Mouse (Mus musculus): ENCODE measurements around the gene Ramac.

Ramac gene

DNA sequence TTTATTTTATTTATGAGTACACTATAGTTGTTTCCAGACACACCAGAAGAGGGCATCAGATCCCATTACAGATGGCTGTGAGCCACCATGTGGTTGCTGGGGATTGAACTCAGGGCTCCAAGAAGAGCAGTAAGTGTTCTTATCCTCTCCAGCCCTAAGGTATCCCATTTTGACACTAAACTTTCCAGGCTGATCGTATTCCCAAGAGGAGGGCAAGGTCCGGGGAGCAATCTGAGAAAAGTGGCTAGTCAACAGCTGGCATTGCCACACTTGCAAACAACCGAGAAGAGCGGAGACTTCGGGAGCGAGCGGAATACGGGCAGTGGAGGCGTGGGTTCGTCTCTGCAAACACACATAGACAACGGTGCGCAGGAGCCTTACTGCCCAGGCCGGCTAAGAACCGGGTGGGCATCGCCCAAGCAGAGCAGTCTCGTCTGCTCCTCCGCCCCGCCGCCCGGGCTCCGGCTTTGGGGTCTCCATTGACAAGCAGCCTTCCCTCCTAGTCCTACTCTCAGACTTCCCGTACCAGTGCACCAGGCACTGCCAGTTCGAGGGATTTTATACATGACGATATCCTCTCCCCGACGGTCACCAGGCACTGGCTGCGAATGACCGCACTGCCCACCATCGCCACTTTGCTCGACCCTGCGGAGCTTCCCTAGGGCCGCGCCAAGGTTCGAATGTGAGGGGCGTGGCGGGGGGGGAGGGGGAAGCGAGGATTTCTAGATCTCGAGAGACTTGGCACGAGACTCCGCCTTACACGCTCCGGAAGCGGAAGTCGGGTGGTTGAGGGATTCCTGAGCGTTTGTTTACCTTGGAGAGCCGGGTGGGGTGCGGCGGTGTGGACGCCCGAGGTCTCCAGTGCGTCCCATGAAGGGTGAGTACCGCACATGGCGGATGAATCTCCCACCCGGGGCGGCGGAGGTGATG lies at the start of gene Ramac:
Gene Ramac, plus strand, starts transcription at position 746 of the 930 bp plus-strand sequence.
- DNase-seq (ENCODE audit: low read depth, low spot score): peak; percentile 93

DNA sequence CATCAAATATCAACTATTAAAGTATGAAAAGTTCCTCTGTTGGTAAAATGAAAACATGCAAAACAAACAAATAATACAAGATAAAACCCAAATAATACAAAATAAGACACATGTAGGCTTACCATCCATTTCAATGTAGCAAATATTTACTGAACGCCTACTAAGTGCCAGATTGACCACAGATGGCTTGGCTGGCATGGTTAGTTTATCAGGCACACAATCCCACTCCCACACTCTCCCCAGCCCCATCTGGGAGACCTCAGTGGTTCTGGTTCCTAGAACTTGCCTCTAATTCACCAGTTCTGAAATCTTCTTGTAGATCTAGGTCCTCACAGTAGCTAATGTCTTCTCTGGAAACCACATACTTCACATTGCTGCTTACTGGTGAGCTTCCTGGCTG lies 44.1 kb upstream of the Ramac start:
- no peak for DNase-seq (ENCODE audit: low read depth, low spot score)

DNA sequence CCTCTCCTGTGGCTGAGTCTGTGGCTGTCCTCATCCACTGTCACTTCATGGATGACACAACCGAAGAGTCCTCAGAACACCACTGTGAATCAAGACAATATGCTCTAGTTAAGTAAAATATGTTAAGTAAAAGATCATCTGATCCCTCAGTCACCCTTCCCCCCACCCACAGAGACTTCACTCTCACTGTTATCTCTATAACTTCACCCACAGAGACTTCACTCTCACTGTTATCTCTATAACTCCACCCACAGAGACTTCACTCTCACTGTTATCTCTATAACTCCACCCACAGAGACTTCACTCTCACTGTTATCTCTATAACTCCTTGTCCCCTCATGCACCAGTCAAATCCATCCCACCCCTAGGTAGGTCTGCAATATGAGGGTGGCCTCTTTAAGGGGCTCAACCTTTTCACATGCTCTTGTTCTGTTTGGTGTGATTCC lies 43.5 kb upstream of the Ramac start:
- no peak for DNase-seq (ENCODE audit: low read depth, low spot score)

DNA sequence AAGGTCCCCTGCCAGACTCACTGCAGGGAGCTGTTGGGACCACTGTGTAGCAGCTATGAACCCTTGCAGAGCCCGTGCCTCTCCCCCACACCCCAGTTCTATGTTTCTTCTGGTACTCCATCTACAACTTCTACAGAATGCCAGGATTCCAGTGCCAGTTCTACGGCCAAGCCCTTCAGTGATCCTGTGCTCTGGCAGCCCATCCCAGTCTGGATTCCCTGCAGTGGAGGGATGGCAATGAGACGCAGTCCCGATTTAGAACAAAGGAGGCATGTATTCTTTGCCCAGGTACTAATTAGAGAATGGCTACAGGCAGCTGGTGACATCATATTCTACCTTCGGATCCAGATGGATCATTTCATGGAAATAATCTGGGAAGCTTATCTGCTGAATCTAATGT lies 41.5 kb upstream of the Ramac start:
- DNase-seq (ENCODE audit: low read depth, low spot score): no peak

DNA sequence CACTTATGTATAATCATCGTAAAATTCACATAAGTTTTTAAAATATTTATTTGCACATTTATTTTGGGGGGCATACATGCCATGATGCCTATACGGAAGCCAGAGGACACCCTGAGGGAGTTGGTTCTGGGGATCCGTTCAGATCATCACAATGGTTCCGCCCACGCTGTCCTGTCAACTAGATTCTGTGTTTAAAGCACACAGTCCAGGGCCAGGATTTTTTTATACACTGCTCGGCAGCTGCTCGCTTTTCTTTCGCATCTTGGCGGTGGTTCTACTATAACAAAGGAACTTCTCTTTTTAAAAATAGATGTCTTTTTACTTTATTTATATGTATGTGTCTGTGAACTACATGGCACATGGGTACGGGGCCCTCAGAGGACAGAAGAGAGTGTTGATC lies 38.9 kb upstream of the Ramac start:
- no peak for DNase-seq (ENCODE audit: low read depth, low spot score)

DNA sequence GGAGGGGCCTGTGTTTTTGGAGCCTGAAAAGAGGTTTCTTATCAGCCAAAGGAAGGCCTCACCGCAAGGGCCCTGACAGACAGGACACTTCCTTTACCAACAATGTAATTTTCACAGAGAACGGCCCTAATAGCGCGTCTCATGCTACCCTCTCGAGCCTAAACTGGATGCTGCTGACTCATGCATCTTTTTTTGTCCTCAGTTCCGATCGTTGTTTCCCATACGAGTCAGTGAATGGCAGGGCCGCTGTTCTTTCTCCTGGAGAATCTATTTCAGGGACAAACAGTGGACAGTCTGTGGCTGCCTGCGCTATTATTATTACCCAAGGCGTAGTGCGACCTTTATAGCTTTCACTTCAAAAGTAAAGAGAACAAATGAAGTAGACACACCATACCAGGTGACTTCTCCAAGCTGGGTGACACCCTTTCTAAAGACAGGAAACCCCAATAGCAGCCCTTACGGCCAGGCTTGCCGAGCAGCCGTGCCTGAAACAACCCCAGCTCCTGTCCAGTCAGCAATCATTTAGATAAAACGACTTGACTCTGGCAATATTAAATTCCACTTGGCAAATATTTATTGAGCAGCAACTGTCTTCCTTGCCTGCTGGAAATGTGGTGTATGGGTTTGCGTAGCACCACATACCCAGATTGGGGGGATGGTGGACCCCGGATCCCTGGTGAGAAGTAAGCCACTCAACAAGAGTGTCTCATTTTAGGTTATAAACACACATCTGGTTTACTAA lies 36.6 kb upstream of the Ramac start:
- no peak for DNase-seq (ENCODE audit: low read depth, low spot score)

DNA sequence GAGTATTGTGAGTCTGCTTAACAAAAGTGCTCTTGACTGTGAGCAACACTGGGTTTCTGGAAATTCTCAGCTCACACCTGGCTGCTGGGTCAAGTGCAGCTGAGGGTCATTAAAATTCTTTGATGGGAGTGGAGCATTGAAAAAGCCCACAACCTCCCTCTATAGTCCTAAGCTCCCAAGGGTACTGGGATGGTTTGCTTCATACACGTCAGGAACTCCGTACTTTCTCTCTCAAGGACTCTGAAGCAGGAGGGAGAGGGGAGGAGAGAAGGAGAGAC lies 36.1 kb upstream of the Ramac start:
- no peak for DNase-seq (ENCODE audit: low read depth, low spot score)

DNA sequence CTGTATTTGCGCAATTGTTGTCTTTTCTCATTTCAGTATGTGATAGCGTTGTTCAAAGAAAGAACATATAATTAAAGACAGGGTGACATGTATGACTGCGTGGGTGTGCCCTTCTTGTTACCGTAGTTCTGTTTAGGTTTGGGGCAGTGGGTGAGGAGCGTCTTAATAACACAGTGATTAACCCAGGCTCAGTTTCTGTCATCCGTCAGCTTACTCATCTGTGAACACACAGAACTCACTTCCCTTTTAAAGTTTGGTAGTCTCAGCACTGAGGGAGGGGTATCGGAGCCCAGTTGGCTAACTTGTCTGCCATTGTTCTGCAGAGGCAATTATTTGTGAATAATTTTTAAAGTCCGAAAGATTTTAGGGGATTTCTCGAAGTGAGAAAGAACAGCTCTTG lies 35.0 kb upstream of the Ramac start:
- DNase-seq (ENCODE audit: low read depth, low spot score): no peak

DNA sequence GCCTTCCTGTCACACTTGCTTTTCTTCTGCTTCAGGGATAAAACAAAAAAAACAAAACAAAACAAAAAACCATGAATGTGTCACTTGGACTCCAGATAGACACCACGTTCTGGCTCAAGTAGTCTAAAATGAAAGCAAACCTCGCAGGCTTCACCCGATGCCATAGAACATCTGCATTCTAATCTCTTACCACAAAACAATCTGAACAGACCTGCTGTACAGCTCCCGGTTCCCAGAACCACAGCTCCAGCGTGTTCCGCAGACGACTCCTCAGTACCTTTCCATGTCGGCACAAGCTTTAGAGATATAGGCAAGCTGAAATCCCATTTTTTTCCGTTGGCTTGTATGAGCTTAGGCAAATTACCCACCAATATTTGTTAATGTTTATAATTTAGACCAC lies 32.9 kb upstream of the Ramac start:
- DNase-seq (ENCODE audit: low read depth, low spot score): no peak

DNA sequence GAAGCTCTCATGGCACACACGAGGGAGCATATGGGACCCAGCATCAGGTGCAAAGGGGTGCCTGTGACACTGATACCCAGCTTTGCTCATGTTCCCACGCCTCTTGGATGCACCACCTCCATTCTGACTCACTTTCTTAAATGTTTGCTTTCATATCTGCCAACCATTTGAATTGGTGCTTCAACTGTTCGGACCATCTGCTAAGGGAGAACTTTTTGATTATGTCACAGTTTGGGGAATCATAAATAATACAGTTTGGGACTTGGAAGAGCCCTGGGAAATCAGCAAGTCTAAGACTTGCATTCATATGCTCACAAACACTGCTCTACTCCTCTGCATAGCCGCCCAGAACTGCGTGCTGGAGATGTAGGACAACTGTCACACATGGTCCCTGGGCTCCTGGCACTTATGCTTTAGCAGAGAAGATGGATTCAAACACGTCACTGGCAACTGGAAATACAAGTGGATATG lies 31.5 kb upstream of the Ramac start:
- DNase-seq (ENCODE audit: low read depth, low spot score): no peak

DNA sequence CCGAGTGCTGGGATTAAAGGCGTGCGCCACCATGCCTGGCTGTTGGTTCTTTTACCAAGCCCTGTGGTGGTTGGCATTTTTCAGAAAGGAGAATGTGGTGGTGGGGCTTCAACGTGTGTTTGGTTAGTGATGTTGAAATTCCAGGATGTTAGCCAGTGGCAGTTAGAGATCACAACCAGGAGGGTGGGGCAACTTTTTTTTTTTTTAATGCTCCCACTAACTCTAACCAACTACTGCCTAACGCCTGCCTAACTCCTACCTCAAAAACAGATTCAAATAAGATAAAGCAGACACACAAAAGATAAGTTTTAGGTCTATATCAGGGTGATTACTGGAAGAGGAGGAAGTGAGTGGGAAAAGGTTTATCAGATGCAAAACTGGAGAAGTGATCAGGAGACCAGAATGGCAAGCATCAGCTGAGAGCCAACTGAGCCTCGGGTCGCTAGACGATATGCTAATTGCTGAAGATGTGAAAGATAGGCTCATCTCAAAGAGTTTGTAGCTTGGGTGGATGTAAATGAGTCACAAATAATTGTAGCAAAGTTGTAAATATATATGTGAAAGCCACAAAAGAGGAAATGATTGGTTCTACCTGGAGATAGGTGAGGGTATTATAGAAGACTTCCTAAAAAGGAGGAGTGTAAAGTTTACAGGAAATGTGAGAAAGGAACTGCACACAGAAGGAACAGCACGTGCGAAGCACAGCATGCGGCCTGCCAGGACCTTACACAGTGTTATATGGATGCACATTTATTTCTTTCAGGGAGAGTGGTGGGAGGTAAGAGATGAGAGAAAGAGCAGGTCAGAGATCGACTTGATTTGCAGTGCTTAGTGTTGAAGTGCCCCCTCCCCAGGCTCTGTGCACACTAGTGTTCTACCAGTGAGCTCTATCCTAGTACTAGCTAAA lies 30.3 kb upstream of the Ramac start:
- DNase-seq (ENCODE audit: low read depth, low spot score): no peak

DNA sequence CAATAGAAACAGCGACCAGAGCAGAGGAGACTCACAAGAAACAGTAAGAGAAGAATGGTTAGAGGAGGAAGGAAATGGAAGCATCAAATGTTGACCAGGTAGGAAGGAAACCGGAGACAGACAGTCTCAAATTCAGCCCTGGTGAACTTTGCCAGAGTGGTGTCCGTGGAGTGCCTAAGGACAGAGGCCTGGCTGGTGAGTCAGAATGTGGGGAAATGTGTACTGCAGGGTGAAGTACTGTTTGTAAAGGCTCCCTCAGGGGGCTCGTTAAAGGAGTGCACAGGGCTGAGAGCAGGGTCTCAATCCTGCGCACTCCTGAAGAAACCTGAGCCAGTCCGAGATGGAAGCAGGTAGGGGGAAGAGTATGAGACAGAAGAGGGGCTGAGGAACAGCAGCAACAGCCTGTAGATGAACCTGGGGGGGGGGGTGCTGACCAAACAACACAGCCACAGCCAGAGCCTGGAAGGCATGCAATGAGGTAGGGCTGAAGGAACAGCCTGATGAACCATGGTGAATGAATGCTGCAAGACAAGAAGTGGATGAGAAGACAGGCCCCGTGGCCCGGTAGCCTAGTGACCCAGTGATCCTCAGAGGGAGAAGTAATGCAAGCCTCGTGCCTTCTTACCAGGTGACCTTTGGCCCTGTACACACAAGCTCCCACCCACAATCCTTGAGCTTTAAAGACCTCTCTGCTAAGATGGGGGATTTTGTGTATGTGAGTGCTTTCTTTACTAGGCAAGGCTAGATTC lies 27.3 kb upstream of the Ramac start:
- no peak for DNase-seq (ENCODE audit: low read depth, low spot score)

DNA sequence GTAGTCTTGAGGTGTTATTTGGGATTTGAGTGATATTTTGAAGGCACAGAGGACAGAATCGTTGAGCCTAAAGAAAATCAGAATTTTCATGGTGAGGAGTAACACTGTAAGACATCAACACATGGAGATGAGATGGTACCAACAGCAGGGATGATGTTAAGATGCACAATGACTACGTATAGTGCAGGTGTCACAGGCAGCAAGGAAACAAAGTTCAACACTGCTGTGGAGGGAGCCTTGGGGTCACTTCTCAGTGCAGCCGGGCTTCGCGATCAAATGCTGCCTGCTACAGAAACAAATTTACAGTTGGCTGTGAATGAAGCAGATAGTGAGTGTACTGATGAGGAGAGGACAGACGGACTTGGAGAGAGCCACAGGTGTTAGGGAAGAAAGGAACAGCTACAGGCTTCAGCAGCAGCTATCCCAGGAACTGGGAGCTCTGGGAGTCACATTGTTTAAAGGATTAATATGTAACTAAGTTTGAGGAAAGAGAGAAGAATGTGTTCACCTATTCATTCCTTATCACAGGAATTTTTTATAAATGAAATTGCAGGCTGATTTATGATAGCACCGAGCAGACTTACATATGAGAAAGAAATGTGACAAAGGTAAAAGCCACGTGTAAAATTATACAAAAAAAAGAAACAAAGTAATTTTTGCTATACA lies 23.9 kb upstream of the Ramac start:
- DNase-seq (ENCODE audit: low read depth, low spot score): no peak

DNA sequence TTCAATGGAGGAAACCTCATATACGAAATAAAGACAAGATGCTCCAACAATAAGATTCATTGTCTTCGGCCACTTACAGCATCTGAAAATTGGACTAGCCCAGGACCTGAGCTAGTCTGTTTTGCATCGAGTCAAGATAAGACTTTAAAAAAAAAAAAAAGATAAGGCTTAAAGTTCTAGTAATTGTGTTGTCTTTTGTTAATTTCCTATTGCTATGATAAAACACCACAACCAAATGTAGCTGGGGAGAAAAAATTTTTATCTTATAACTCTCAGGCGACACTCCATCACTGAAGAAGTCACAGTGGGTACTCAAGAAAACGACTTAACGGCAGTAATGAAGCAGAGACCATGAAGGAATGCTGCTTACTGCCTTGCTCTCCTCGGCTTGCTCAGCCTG lies 22.7 kb upstream of the Ramac start:
- DNase-seq (ENCODE audit: low read depth, low spot score): no peak

DNA sequence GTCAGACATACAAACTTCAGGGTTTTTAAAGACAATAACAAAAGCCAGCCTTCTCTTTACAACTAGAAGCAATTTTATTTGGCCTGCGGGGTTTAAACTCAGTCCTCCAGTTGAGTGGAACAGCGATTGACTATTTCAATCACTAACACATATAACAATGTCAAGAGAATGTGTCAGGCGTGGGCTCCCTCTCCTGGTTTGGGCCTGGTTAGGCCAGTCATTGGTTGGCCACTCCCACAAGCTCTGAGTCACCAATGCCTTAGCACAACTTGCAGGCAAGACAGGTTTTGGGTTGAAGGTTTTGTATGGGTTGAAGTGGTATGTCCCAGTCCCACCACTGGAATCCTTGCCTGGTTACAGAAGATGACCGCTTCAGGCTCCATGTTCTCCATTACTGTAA lies 18.6 kb upstream of the Ramac start:
- peak; percentile 15 for DNase-seq (ENCODE audit: low read depth, low spot score)

DNA sequence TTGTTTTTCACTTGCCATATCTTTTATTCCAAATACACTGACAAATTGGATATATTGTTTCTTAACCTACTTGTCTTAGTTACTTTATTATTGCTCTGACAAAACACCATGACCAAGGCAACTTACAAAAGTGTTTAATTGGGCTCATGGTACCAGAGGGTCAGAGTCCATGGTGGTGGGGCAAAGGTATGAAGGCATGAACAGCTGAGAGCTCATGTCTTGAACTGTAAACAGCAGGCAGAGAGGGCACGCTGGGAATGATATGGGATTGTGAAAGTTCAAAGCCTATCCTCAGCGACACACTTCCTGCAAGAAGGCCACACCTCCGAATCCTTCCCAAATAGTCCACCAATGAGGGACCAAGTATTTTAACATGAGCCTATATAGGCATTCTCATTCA lies 14.8 kb upstream of the Ramac start:
- DNase-seq (ENCODE audit: low read depth, low spot score): no peak

DNA sequence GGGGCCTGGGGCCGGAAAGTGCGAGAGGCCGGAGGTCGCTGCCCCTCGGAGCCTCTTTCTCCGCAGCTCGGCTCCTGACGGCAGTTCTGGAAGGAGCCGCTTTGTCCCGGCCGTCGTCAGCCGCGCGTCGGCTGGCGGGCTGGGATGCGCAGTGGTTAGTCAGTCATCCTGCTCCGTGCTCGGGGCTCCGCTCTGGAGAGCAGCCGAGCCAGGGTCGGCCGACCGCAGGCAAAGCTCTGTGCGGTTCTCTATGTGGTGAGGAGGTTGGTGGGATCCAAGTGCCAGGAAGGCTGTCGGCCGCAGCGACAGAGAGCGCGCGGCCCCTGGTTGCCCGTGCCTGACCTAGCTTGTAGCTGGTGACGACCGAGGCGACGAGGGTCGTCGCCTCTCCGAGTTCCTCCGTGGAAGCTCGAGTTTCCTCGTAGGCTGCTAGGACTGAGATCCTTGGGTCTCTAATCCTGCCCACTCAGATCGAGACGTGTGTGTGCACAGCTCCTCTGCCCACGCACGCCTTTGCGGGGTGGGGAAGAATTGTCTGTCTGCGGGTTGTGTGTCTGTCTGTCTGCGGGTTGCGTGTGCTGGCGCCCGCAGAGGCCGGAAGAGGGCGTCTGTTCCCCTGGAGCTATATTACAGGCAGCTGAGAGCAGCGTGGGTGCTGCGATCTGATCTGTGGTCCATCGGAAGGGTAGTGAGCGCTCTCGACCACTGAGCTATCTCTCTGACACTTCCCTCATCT lies 553 bp downstream of the Ramac start:
- peak; percentile 82 for DNase-seq (ENCODE audit: low read depth, low spot score)

DNA sequence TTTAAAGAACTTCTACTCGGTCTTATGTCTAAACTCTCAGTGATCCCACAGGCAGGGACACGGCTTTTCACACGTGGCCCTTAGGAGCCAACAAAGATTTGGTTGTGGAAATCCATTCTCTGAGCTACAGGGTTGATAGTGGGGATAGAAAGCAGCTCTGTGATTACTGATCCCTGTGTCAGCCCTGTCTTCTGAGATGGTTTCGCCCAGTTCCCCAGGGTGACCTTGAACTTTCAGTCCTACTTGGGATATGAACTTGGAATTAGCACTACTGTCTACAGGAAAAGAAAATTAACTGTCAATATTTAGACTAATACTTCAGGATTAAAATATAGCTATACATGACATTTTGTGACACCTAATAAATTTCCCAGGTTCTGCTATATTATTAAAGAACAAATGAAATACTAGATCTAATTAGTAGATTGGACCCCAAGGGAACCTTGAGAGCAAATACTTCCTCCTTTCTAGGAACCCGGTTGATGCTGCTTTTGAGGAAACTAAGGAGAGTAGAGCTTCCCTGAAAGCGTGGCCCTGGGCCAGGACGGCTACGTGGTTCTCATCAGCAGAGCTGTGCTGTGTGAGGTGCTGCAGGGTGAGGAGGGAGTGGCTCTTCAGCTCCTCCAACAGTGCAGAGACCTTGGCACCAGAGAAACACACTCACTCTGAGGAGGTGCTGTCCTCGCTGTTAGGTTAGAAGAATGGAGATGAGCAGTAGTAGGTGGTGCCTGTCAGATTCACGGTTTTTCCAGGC lies 10.2 kb downstream of the Ramac start:
- DNase-seq (ENCODE audit: low read depth, low spot score): no peak

DNA sequence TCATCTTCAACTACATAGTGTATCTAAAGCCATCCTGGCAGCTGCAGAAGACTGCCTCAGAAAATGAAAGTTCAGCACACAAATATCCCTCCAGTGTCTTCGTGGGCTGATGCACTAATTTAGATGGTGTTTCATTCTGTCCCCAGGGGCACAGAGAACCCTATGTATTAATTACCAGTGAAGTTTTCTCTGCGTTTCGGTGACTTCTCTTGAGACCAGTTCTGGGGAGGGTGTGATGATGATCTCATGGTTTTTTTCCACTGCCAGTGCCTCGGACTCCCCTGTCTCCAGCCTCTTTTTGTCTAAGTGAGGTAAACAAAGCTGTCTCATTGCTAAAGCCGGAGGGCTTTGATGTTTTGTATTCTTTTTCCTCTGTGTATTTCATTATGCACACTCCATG lies 12.6 kb downstream of the Ramac start:
- DNase-seq (ENCODE audit: low read depth, low spot score): no peak

Measured in CD4-positive, CD25-positive, alpha-beta regulatory T cell, adult 2 months (primary cell).